Mouse (Mus musculus) forebrain, embryonic 16.5 days (tissue): ENCODE measurements at regions not wholly inside any gene's neighbourhood (a gene's known extent, or its start where the extent isn't known, plus 50 kb on each side); places are given as distances from the start of the nearest gene placed in this dataset.
A peak's percentile ranks its signal among the peaks of the same experiment; 100 is the strongest.
"Not testable (repeated sequence)": the region's sequence is repeated elsewhere in the genome, so short reads cannot be mapped to it uniquely, and the experiment has no call there.

ENCODE experiments used
- ATAC-seq: fragments of 200-750 bp; cut with Nextera tagmentation; 2 replicates; pipeline ENCODE4 v1.8.0; 2017; ENCODE audit warnings: mild to moderate bottlenecking, moderate library complexity
- H3K27ac ChIP-seq: fragments of 300-500 bp; sonication (generic); 2 replicates; pipeline ENCODE4 v1.5.1; 2014; ENCODE audit warnings: low read length, control low read depth
- H3K27me3 ChIP-seq: fragments of 300-500 bp; sonication (generic); replicated peaks from 2 replicates; pipeline ENCODE4 v1.6.1; 2014; ENCODE audit warnings: low read length; ENCODE audit not compliant: control insufficient read depth, insufficient read depth
- H3K36me3 ChIP-seq: fragments of 300-500 bp; sonication (generic); 2 replicates; pipeline ENCODE4 v1.6.1; 2014; ENCODE audit not compliant: control insufficient read depth, insufficient read depth
- H3K4me1 ChIP-seq: fragments of 300-500 bp; sonication (generic); replicated peaks from 2 replicates; pipeline ENCODE4 v1.6.1; 2014; ENCODE audit warnings: low read length; ENCODE audit not compliant: control insufficient read depth, insufficient read depth
- H3K4me2 ChIP-seq: fragments of 300-500 bp; sonication (generic); 2 replicates; pipeline ENCODE4 v1.6.1; 2014; ENCODE audit warnings: mild to moderate bottlenecking, low read length, control low read depth
- H3K4me3 ChIP-seq: fragments of 300-500 bp; sonication (generic); replicated peaks from 2 replicates; pipeline ENCODE4 v1.5.1; 2014; ENCODE audit warnings: mild to moderate bottlenecking, low read length, control low read depth
- H3K9ac ChIP-seq: fragments of 300-500 bp; sonication (generic); replicated peaks from 2 replicates; pipeline ENCODE4 v1.6.1; 2014; ENCODE audit warnings: low read depth, low read length, control low read depth
- H3K9me3 ChIP-seq: fragments of 300-500 bp; sonication (generic); 2 replicates; pipeline ENCODE4 v1.6.1; 2016; ENCODE audit warnings: low read length; ENCODE audit not compliant: control insufficient read depth
- WGBS: fragments of 180-500 bp; shearing (Covaris S2); extraction: QIAGEN DNeasy Blood & Tissue Kit; methylation state at CpG from one replicate; pipeline ENCODE4 v1.1.7; 2014; 5-methylcytosine and 5-hydroxymethylcytosine counted together

DNA sequence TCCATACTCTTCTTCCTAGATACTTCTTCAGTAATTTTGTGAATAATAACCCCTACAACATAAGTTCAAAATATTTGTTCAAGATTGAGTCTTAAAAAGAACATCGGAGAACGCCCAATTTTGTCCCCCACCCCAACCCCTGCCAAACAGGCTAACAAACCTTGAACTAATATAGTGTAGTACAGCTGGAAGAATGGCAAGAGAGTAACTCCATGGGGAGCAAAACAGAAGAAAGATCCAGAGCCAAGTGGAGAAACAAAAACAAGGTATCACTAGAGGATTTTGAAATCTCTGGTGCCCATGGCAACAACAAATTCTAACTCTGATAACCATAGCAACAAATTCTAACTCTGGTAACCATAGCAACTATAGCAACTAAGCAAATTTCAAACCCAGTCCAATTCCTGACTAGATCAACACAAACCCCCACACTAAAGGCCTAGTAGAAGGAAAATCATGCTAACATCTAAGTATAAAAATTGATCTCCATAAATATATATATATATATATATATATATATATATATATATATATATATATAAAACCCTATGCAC is 74.2 kb upstream of the Magee2 start:
- Histone ChIP-seq H3K4me3 (no peak overlapping the region), H3K4me1 (no peaks in the 10 kb centered on the region)
- peak; percentile 70; the same call in 1 of the 2 replicates for ATAC-seq

DNA sequence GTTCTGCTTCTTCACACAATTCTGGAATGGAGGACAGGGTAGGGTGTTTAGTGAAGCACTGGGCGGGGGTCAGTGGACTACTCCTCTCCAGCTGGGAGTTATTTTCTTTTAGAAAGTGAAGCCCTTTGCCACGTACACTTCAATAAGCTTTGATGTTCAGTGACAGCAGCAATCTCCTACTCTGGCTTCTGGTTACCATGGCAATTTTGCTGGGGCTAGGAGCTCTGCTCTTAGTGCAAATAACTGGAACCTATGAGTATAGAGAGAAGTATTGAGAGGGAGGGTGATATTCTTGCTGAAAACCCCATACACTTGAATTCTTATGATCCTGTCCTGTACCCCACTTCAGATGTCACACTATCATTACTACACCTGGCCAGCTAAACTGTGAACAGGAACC is 94.5 kb upstream of the Magee2 start:
- Histone ChIP-seq H3K36me3 (no peaks in the 10 kb centered on the region), H3K27ac (no peak overlapping the region), H3K4me1 (no peaks in the 10 kb centered on the region), H3K4me2 (no peak overlapping the region), H3K9ac (no peak overlapping the region), H3K27me3 (peaks cover 4% of the 10 kb centered on the region; the same call in 1 of the 2 replicates), H3K9me3 (no peaks in the 10 kb centered on the region), H3K4me3 (no peak overlapping the region)
- WGBS: 39% methylated on average over 2 of the region's 2 CpGs
- ATAC-seq: no peak

More for the DNA sequence above, 74.2 kb upstream of the Magee2 start:
- peaks cover 11% of the 10 kb centered on the region; the same call in 1 of the 2 replicates for H3K27me3 ChIP-seq
- H3K36me3 ChIP-seq: no peaks in the 10 kb centered on the region
- H3K9ac ChIP-seq: no peak overlapping the region
- WGBS: 91% methylated on average over 2 of the region's 2 CpGs
- H3K27ac ChIP-seq: no peak overlapping the region
- no peaks in the 10 kb centered on the region for H3K9me3 ChIP-seq
- no peak overlapping the region for H3K4me2 ChIP-seq

DNA sequence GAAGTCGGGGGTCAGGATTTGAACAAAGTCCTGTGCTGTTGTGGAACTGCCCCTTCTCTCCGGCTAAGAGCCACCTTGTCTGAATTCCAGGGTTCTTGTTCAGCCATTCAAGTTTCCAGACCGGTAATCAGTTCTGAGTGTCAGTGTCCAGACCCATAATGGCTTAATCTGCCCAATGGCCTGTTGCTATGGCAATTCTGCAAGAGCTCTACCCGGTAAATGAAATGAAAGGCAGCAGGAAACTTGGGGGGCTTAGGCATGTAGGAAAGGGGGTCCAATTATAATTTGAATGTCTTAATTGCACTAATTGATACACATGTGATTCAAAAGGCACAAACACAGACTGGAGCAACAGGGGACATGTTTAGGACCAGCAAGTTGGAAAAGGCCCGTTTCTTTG is 95.7 kb upstream of the Magee2 start:
- not testable (repeated sequence) for H3K36me3 ChIP-seq, H3K4me3 ChIP-seq, H3K27me3 ChIP-seq, H3K9ac ChIP-seq, H3K27ac ChIP-seq, H3K9me3 ChIP-seq, H3K4me1 ChIP-seq, H3K4me2 ChIP-seq
- WGBS: 35% methylated on average over 2 of the region's 5 CpGs
- ATAC-seq: peak; percentile 52

DNA sequence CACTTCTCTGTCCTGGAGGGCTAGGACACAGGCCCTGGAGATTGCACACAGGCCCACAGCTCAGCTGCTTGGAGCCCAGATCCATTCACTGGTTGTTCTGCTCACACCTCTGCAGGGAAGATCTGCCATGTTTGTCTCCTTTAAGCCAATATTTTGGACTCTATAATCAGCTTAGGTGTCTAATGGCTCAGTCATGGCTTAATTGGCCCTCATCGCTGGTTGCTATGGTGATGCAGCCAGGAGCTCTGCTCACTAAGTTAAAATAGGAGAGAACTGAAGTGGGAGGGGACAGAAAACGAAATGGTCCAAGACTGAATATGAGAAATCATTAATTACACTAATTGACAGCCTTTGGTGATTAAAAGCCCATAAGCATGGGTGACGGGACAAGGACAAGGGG is 96.3 kb upstream of the Magee2 start:
- H3K36me3 ChIP-seq, H3K9ac ChIP-seq, H3K27ac ChIP-seq, H3K4me1 ChIP-seq, H3K4me3 ChIP-seq, H3K4me2 ChIP-seq, H3K9me3 ChIP-seq, H3K27me3 ChIP-seq: not testable (repeated sequence)
- peak; percentile 43; the same call in 1 of the 2 replicates for ATAC-seq
- WGBS: 43% methylated on average over 1 of the region's 3 CpGs

DNA sequence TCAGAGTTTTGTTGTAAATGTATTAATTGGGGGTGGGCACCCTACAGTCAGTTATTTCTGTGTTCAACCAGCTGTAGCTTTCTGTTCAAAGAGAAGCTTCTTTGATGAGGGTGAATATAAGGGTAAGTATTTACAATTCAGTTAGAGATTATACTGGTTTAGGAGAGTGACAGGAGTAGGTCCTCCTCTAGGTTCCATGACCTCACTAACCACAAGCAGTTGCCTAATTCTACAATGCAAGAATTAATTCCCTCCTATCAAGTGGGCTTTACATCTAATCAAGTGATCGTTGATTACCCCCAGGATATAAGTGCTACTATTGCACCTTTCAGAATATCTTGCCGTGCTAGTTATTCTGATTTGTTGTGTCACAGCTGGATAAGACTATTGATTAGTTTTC is 101.1 kb upstream of the Pbdc1 start:
- H3K9ac ChIP-seq: no peak overlapping the region
- no peaks in the 10 kb centered on the region for H3K36me3 ChIP-seq
- H3K4me3 ChIP-seq: no peak overlapping the region
- no peak overlapping the region for H3K27ac ChIP-seq
- H3K4me1 ChIP-seq: no peaks in the 10 kb centered on the region
- no peak overlapping the region for H3K4me2 ChIP-seq
- WGBS: 74% methylated on average over 2 of the region's 2 CpGs
- no peak for ATAC-seq
- H3K9me3 ChIP-seq: no peaks in the 10 kb centered on the region
- peaks cover 11% of the 10 kb centered on the region; the same call in 1 of the 2 replicates for H3K27me3 ChIP-seq

DNA sequence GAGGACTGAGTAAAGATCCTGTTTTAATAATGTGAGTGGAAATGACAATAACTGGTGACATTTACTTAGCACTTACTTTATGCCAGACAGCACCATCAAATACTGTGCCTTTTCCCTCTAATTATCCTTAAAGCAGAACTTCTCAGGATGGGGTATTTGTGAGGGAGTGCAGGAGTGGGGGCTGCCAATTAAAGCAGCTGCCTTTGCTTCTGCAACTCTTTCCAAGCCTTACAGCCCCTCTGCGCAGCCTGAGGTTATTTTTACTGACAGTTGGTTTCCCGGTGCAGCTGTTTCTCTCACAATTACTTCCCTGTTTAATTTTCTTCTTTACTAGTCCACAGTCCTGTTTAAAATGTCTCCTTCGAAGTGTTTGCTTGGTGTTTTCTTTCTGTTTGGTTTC is 76.3 kb upstream of the Pbdc1 start:
- no peak overlapping the region for H3K9ac ChIP-seq
- 26% methylated on average over 3 of the region's 3 CpGs for WGBS
- H3K9me3 ChIP-seq: no peaks in the 10 kb centered on the region
- ATAC-seq: peak; percentile 28; the same call in 1 of the 2 replicates
- H3K4me3 ChIP-seq: no peak overlapping the region
- no peaks in the 10 kb centered on the region for H3K4me1 ChIP-seq
- no peak overlapping the region for H3K4me2 ChIP-seq
- H3K27me3 ChIP-seq: peaks cover 18% of the 10 kb centered on the region
- H3K36me3 ChIP-seq: no peaks in the 10 kb centered on the region
- no peak overlapping the region for H3K27ac ChIP-seq

DNA sequence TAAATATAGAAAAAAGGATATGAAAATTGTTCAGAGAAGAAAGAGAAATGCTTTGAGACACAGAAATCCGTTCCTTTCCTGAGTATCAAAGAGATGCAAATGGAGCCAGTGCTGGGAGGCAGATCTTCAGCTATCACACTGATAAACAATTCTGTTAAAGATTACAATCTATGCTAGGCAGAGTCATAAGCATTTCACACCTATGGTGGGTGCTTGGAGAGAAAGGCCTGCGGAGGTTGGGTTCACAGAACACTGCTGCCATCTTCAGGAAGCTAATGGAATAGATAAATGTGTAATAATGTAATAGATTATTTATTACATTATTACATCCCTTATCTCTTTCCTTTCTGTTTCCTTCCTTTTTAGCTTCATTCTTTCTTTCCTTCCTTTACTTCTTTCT is 73.1 kb upstream of the Pbdc1 start:
- Histone ChIP-seq H3K4me1 (no peaks in the 10 kb centered on the region), H3K4me2 (no peak overlapping the region), H3K36me3 (no peaks in the 10 kb centered on the region), H3K4me3 (no peak overlapping the region), H3K9ac (no peak overlapping the region), H3K27ac (no peak overlapping the region), H3K9me3 (no peaks in the 10 kb centered on the region), H3K27me3 (peaks cover 6% of the 10 kb centered on the region; the same call in 1 of the 2 replicates)
- ATAC-seq: peak; percentile 75; the same call in 1 of the 2 replicates
- WGBS: 10% methylated on average over 2 of the region's 2 CpGs
